Mouse (Mus musculus): ENCODE data around the gene Nom1. TPM values are rescaled to one million over a fixed set of nuclear protein-coding genes. Genes with fewer than 3 reads are reported as not detected.

The Nom1 gene
- 42.1 TPM for polyA plus RNA-seq (2017; shearing (Covaris generic))

DNA sequence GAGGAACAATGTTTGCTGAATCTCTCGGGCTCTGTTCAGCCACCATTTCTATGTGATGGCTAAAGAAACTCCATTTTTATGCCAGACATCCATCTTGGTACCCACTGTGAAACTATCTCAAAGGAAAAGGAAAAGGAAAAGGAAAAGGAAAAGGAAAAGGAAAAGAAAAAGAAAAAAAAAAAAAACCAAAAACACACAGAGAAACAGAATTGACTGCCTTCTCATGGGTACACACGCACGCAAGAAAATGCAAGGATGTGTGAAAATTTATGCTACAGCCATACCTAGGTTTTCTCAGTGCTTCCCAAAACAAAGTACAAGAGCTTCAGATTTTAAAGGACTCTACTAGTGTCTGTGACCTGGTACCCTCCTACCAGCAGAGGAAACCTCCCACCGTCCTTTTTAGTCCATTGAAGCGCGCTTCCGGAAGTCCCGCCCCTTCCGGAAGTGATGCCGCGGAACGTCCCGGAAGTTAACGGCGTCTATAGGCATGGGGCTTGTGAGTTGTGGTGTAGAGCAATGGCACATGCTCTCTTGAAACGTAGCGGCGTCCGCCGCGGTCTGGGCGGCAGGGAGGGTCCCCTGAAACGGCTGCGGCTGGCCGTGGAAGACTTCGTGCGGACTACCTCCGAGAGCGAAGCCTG, at the start of gene Nom1:
Gene Nom1 (plus strand): TSS at position 437 of the 644 bp plus-strand sequence.

DNA sequence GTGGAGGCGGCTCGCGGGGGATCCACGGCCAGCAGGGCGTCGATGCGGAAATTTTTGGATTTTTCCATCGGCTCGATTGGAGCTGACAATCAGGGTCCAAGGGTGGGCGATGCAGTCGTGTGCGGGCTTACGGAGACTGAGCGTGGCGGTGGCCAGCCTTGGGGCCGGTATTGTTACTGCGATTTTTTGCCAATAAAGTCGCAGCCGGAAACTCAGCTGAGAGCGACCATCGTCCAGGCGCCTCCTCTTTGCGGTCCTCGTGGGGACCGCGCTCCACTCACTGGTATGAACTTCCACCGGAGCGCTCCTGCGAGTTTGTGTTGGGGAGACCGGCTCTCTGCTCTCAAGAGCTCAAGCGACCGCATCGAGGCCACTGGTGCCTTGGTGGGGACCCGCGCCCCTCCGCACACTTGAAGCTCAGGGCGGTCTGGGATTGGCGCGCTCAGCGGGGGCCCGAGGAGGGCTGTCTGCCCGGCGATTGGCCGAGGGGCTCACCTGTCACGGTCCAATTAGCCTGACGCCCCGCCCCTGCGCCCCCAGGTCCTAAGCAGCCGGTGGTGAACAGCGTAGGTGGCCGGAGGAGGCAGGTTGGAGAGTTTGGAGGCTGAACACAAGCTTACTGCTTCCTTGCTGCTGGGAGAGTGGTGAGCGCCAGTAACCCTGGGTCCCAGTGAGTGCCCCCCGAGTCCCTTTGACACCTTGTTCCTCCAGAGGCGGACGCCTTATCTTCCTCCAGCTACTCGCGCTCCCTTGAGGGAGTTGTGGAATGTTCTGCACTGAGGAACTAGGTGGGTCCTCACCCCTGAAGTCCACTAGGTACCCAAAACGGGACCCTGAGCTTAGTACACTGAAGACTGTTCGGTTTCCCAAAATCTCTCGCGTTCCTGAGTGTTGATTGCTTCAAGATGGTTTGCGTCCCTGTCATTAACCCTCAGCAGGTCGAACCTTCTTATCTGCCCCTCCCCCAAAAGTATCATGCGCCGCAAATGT, 44.0 kb downstream of the Nom1 start, which contains the start of gene Mnx1:
Gene Mnx1 (minus strand): TSS at position 263 of the 990 bp plus-strand sequence.

Other genes with a start within 250 kb of the Nom1 start
- 2.1 TPM for gene Rnf32, start 238.7 kb upstream of the Nom1 start, polyA plus RNA-seq (2017; shearing (Covaris generic))
- 3.6 TPM for gene Lmbr1, start 56.3 kb upstream of the Nom1 start, polyA plus RNA-seq (2017; shearing (Covaris generic))
- not detected for gene Mnx1, start 43.8 kb downstream of the Nom1 start, polyA plus RNA-seq (2017; shearing (Covaris generic))
- gene Ube3c, start 134.6 kb downstream of the Nom1 start, polyA plus RNA-seq (2017; shearing (Covaris generic)): 17.6 TPM